In the genomic region with DNA sequence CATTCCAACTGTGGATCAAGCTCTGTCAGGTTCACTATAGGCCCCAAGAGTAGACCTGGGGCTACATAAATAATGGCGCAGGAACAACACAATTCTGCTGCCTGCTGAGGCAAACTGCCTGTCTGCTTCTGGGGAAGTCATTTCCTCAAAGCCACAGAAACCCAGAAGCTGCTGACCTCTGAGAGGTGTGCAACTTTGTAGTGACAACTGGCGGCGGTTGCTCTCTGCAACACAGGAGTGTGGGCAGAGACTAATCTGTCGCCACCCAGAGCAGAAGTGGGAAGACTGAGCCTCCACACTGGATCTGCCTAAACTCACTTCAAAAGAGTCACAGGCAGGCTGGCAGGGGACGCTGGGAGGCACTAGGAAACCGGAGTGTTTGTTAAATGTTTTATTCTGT, we compare ENCODE assay signal across 8 mouse cellular contexts. TPM values are rescaled to one million over a fixed set of nuclear protein-coding genes. Genes with fewer than 3 reads are reported as not detected.
A peak's percentile ranks its signal among the peaks of the same experiment; 100 is the strongest.
DNase-seq lines count a peak whose midpoint lies in the region; ATAC-seq lines count a peak whose summit lies in the region.

No protein-coding gene starts in this region.

- ATAC-seq in CD4-positive, CD25-positive, alpha-beta regulatory T cell, adult 4 months, result no peak
- no peak for ATAC-seq in limb, embryonic 15.5 days (ENCODE audit: insufficient number of reproducible peaks, low FRiP score, low TSS enrichment, low read depth)
- no peak for ATAC-seq in midbrain, embryonic 15.5 days (replicated peaks)

- H3K9ac ChIP-seq in limb, embryonic 15.5 days, result no peak overlapping the region; the same call in 1 of the 2 replicates
- H3K9ac ChIP-seq in midbrain, embryonic 15.5 days, result 0 out of 2 replicates have a peak overlapping the region, but pooled peaks have one; percentile 95

- peak overlapping the region; percentile 56 for H3K4me3 ChIP-seq in limb, embryonic 15.5 days
- 0 out of 2 replicates have a peak overlapping the region, but pooled peaks have one; percentile 88 for H3K4me3 ChIP-seq in midbrain, embryonic 15.5 days

- H3K27me3 ChIP-seq in limb, embryonic 15.5 days, result no peaks in the 10 kb centered on the region
- no peaks in the 10 kb centered on the region for H3K27me3 ChIP-seq in midbrain, embryonic 15.5 days (replicated peaks)

- H3K9me3 ChIP-seq in limb, embryonic 15.5 days, result no peaks in the 10 kb centered on the region
- no peaks in the 10 kb centered on the region for H3K9me3 ChIP-seq in midbrain, embryonic 15.5 days

- peak; percentile 36 for DNase-seq in CD4-positive, CD25-positive, alpha-beta regulatory T cell, adult 2 months (ENCODE audit: low read depth, low spot score)
- peak; percentile 56 to 76 for DNase-seq in spleen, postnatal 4 days (ENCODE audit: low spot score in 2 of 2)
- DNase-seq in spleen, adult 18-20 months, result no peak
- DNase-seq in embryo, embryonic 10.5 days (ENCODE audit: low spot score), result no peak
- no peak for DNase-seq in ovary, adult 18-20 months (ENCODE audit: low spot score)

- H3K4me2 ChIP-seq in limb, embryonic 15.5 days, result peak overlapping the region; percentile 83
- H3K4me2 ChIP-seq in midbrain, embryonic 15.5 days, result peak overlapping the region; percentile 91

- H3K36me3 ChIP-seq in limb, embryonic 15.5 days, result 0 out of 2 replicates have a peak, but pooled peaks cover 10% of the 10 kb centered on the region
- no peaks in the 10 kb centered on the region for H3K36me3 ChIP-seq in midbrain, embryonic 15.5 days (replicated peaks)

- H3K27ac ChIP-seq in limb, embryonic 15.5 days, result peak overlapping the region; percentile 95
- H3K27ac ChIP-seq in midbrain, embryonic 15.5 days, result peak overlapping the region; percentile 80; the same call in 1 of the 2 replicates

- WGBS in limb, embryonic 15.5 days, result 22% methylated on average over 6 of the region's 6 CpGs
- WGBS in midbrain, embryonic 15.5 days, result 51% methylated on average over 6 of the region's 6 CpGs

- H3K4me1 ChIP-seq in limb, embryonic 15.5 days, result peaks cover 32% of the 10 kb centered on the region
- H3K4me1 ChIP-seq in midbrain, embryonic 15.5 days, result peaks cover 23% of the 10 kb centered on the region

RNA-seq across cellular contexts. Expression of gene Sh3bgrl3, which starts 0.9 kb away (rescaled TPM):
- 1,000 to 10,000 TPM in 1 of 2 experiments, 100 to 1,000 TPM in 1; 977 to 1,004 TPM for polyA plus RNA-seq in CD4-positive, CD25-positive, alpha-beta regulatory T cell, adult 4 months (2017; shearing (Covaris generic))
- 476 and 496 TPM in 2 replicates for polyA plus RNA-seq in limb, embryonic 15.5 days (2015; fragmentation: Nextera tagmentation; extraction: Ambion mirVana)
- 386 and 393 TPM in 2 replicates for polyA plus RNA-seq in midbrain, embryonic 15.5 days (2015; fragmentation: Nextera tagmentation; extraction: Ambion mirVana)

RNA-seq across cellular contexts. Expression of gene Ubxn11, which starts 27.1 kb away (rescaled TPM):
- 10 to 100 TPM; 31.2 to 54.2 TPM for polyA plus RNA-seq in CD4-positive, CD25-positive, alpha-beta regulatory T cell, adult 4 months (2017; shearing (Covaris generic))
- polyA plus RNA-seq in limb, embryonic 15.5 days (2015; fragmentation: Nextera tagmentation; extraction: Ambion mirVana), result 10.7 and 13.3 TPM in 2 replicates
- polyA plus RNA-seq in midbrain, embryonic 15.5 days (2015; fragmentation: Nextera tagmentation; extraction: Ambion mirVana), result 17.2 and 19.1 TPM in 2 replicates

RNA-seq across cellular contexts. Expression of gene Cd52, which starts 34.6 kb away (rescaled TPM):
- 1,000 to 10,000 TPM; 2,918 to 3,094 TPM for polyA plus RNA-seq in CD4-positive, CD25-positive, alpha-beta regulatory T cell, adult 4 months (2017; shearing (Covaris generic))
- polyA plus RNA-seq in limb, embryonic 15.5 days (2015; fragmentation: Nextera tagmentation; extraction: Ambion mirVana), result 15.9 and 20.1 TPM in 2 replicates
- polyA plus RNA-seq in midbrain, embryonic 15.5 days (2015; fragmentation: Nextera tagmentation; extraction: Ambion mirVana), result 2.1 and 2.8 TPM in 2 replicates

RNA-seq across cellular contexts. Expression of gene Cep85, which starts 57.4 kb away (rescaled TPM):
- polyA plus RNA-seq in CD4-positive, CD25-positive, alpha-beta regulatory T cell, adult 4 months (2017; shearing (Covaris generic)), result 100 to 1,000 TPM in 1 of 2 experiments, 10 to 100 TPM in 1; 72.5 to 166 TPM
- 43.5 and 46.6 TPM in 2 replicates for polyA plus RNA-seq in limb, embryonic 15.5 days (2015; fragmentation: Nextera tagmentation; extraction: Ambion mirVana)
- polyA plus RNA-seq in midbrain, embryonic 15.5 days (2015; fragmentation: Nextera tagmentation; extraction: Ambion mirVana), result 18.7 and 19.2 TPM in 2 replicates

Comparison
In these comparisons a context has a peak if more than half of its experiments do, and no peak if none do; other contexts are left out.
1. DNase-seq: peak in CD4-positive, CD25-positive, alpha-beta regulatory T cell, adult 2 months (single experiment) and spleen, postnatal 4 days (2 of 2); none in spleen, adult 18-20 months (0 of 2), embryo, embryonic 10.5 days (single experiment) and ovary, adult 18-20 months (single experiment).
2. RNA of gene Cd52, which starts 34.6 kb away (polyA plus RNA-seq): 2,918 to 3,094 TPM in CD4-positive, CD25-positive, alpha-beta regulatory T cell, adult 4 months; 15.9 to 20.1 TPM in limb, embryonic 15.5 days and 2.1 to 2.8 TPM in midbrain, embryonic 15.5 days; every median in the first group is over 100 times any median in the second.